Mouse (Mus musculus) T-cell, adult 2 months (primary cell): ENCODE results near the gene Lsg1.
A peak's percentile ranks its signal among the peaks of the same experiment; 100 is the strongest.

Experiments used
- DNase-seq: peaks from one replicate; pipeline ENCODE4 v3.0.0; 2022; ENCODE audit warnings: low spot score

Lsg1 gene

GRCm38 (mm10) chr16:30517666-30518283, 69.6 kb downstream of the Lsg1 start:
- DNase-seq: no peak

- DNase-seq: no peak
These were observed 70.4 kb downstream of the Lsg1 start for GRCm38 (mm10) chr16:30516993-30517392.

GRCm38 (mm10) chr16:30515418-30515817, 72.0 kb downstream of the Lsg1 start:
- peak; percentile 46 for DNase-seq

GRCm38 (mm10) chr16:30513050-30514024, 74.1 kb downstream of the Lsg1 start:
- DNase-seq: no peak

- DNase-seq: no peak
These were observed 74.9 kb downstream of the Lsg1 start for GRCm38 (mm10) chr16:30512375-30513049.

GRCm38 (mm10) chr16:30511563-30512340, 75.6 kb downstream of the Lsg1 start:
- DNase-seq: no peak

- peak; percentile 86 for DNase-seq
These were observed 76.6 kb downstream of the Lsg1 start for GRCm38 (mm10) chr16:30510504-30511451.
